Mouse (Mus musculus) embryonic facial prominence, embryonic 10.5 days (tissue): ENCODE measurements at regions not wholly inside any gene's neighbourhood (a gene's known extent, or its start where the extent isn't known, plus 50 kb on each side); places are given as distances from the start of the nearest gene placed in this dataset.

ENCODE experiments used
- DNase-seq: peaks from one replicate; pipeline ENCODE4 v3.0.0-alpha.2; 2017; ENCODE audit warnings: low spot score
- H3K27ac ChIP-seq: fragments of 300-500 bp; sonication (generic); replicated peaks from 2 replicates; pipeline ENCODE4 v1.5.1; 2016; ENCODE audit warnings: mild to moderate bottlenecking
- H3K27me3 ChIP-seq: fragments of 300-500 bp; sonication (generic); replicated peaks from 2 replicates; pipeline ENCODE4 v1.6.1; 2016; ENCODE audit warnings: low read depth, mild to moderate bottlenecking; ENCODE audit not compliant: poor library complexity, severe bottlenecking
- H3K36me3 ChIP-seq: fragments of 300-500 bp; sonication (generic); replicated peaks from 2 replicates; pipeline ENCODE4 v1.6.1; 2016; ENCODE audit warnings: mild to moderate bottlenecking, moderate library complexity
- H3K4me1 ChIP-seq: fragments of 300-500 bp; sonication (generic); 2 replicates; pipeline ENCODE4 v1.6.1; 2016
- H3K4me3 ChIP-seq: fragments of 300-500 bp; sonication (generic); 2 replicates; pipeline ENCODE4 v1.5.1; 2016; ENCODE audit warnings: mild to moderate bottlenecking, moderate library complexity
- H3K9me3 ChIP-seq: fragments of 300-500 bp; sonication (generic); 2 replicates; pipeline ENCODE4 v1.6.1; 2016; ENCODE audit warnings: mild to moderate bottlenecking
- WGBS: fragments of 180-500 bp; shearing (Covaris S2); methylation state at CpG from one replicate; pipeline ENCODE4 v1.1.7; 2016; 5-methylcytosine and 5-hydroxymethylcytosine counted together

DNA sequence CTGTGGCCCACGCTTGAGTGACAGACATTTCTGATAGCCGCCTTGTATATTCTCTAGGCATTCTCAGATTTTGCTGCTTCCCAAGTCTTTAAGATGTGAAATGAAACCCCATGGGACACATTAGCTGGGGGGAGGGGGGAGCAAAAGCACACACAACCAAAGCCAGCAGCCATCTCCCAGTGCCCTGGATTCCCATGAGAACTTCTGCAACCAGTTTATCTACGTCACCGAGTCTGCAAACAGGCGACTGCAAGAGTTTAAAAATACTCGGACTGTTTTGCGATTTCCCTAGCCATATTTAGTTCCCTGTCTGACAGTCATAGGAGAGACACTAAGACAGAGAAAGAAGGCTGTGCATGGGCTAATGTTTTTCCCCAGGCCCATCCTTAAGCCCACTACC, 52.3 kb upstream of the Hddc2 start:
- H3K27me3 ChIP-seq = no peaks in the 10 kb centered on the region
- H3K9me3 ChIP-seq = no peaks in the 10 kb centered on the region
- no peak for DNase-seq
- H3K4me1 ChIP-seq = peaks cover 9% of the 10 kb centered on the region
- 65% methylated on average over 7 of the region's 7 CpGs for WGBS
- no peak overlapping the region; the same call in 1 of the 2 replicates for H3K27ac ChIP-seq
- H3K36me3 ChIP-seq = no peaks in the 10 kb centered on the region
- H3K4me3 ChIP-seq = no peak overlapping the region
